Mouse (Mus musculus) C2C12 (cell line): ENCODE data around the gene Pacsin3. TPM values are rescaled to one million over a fixed set of nuclear protein-coding genes. Genes with fewer than 3 reads are reported as not detected.

ENCODE experiments used
- H3K27me3 ChIP-seq: one replicate; pipeline ENCODE4 v1.6.1; 2011; ENCODE audit not compliant: control insufficient read depth, insufficient read depth, insufficient read length
- H3K36me3 ChIP-seq: one replicate; pipeline ENCODE4 v1.6.1; 2011; ENCODE audit not compliant: control insufficient read depth, insufficient read depth
- H3K4me3 ChIP-seq: one replicate; pipeline ENCODE4 v1.5.1; 2011; ENCODE audit warnings: mild to moderate bottlenecking, control low read depth; ENCODE audit not compliant: poor library complexity, insufficient read depth, severe bottlenecking
- H3K79me2 ChIP-seq: one replicate; pipeline ENCODE4 v1.6.1; 2011; ENCODE audit not compliant: control insufficient read depth, insufficient read depth
- H3K79me3 ChIP-seq: one replicate; pipeline ENCODE4 v1.6.1; 2011; ENCODE audit warnings: low read depth, control low read depth
- H3ac ChIP-seq: one replicate; pipeline ENCODE3; 2011; ENCODE audit warnings: low read depth; ENCODE audit not compliant: control insufficient read depth, insufficient read length
- CEBPB ChIP-seq: IDR thresholded peaks from one replicate; pipeline ENCODE4 v1.6.1; 2011; ENCODE audit warnings: low read depth, mild to moderate bottlenecking, control low read depth, moderate library complexity
- CTCF ChIP-seq: IDR thresholded peaks from one replicate; pipeline ENCODE4 v1.5.1; 2011; ENCODE audit not compliant: control insufficient read depth, insufficient read depth, insufficient read length
- FOSL1 ChIP-seq: IDR thresholded peaks from one replicate; pipeline ENCODE4 v1.8.0; 2011; ENCODE audit warnings: mild to moderate bottlenecking, low read length; ENCODE audit not compliant: poor library complexity, insufficient read depth, severe bottlenecking
- MAX ChIP-seq: IDR thresholded peaks from one replicate; pipeline ENCODE4 v1.6.1; 2011; ENCODE audit warnings: mild to moderate bottlenecking, control low read depth
- MYOD1 ChIP-seq: IDR thresholded peaks from one replicate; pipeline ENCODE4 v1.6.1; 2011; ENCODE audit warnings: low read depth; ENCODE audit not compliant: control insufficient read depth, insufficient read length
- MYOG ChIP-seq: IDR thresholded peaks from one replicate; pipeline ENCODE4 v1.6.1; 2011; ENCODE audit not compliant: control insufficient read depth, insufficient read length; ENCODE audit errors: extremely low read depth
- USF1 ChIP-seq: IDR thresholded peaks from one replicate; pipeline ENCODE4 v1.6.1; 2011; ENCODE audit warnings: low read depth, mild to moderate bottlenecking, control low read depth, moderate library complexity
- polyA plus RNA-seq: library from polyadenylated mRNA; unstranded; fragments of >200 nt; fragmentation: generic; extraction: Trizol; gene quantifications from one replicate; pipeline ENCODE4 v1.2.1, GENCODE M21; 2012; ENCODE audit warnings: missing spikeins

Pacsin3 gene
- polyA plus RNA-seq, 1 experiment, result 19.0 TPM

DNA sequence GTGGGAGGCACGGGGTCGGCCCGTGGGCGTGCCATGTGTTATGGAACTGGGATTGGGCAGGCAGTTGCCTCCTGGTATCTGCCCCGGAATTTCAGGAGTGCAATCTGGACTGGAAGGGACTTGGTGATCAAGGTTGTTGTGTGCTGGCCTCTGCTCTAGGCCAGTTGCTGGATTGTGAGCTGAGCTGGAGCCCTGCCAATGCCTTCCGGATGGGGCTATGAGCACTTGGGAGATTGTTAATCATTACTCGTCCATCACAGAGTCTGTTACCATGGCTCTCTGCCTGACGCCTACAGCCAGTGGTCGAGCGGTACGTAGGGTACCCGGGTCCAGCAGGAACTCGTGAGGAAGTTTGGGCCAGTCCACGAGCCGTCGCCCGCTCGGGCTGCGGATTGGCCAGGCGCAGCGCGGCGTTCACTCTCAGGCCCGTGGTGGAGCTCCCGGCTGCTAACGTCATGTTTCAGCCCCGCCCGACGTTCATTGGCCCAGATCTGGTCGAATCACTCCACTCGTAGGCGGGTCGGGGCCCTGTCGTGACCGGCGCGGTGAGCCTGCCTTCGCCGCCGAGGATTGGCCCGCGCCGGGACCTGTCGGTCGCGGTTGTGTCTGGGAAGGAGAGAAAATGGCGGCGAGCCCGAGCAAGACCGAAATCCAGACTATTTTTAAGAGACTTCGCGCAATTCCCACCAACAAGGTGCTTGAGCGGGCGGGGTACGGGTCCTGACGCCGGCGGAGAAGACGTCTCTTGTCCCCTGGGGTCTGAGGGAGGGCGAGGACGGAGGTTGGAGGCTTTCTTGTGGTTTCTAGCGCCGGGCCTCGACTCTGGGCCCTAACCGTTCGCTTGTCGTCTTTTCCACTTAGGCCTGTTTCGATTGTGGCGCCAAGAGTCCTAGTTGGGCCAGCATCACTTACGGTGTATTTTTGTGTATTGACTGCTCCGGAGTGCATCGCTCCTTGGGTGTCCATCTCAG lies 9.2 kb downstream of the Pacsin3 start, which contains the start of gene Arfgap2:
TSS of gene Arfgap2 (plus strand) at position 264 of the 971 bp plus-strand sequence.
- Histone ChIP-seq H3K4me3 (peak within 1 kb of the TSS; percentile 99), H3K36me3 (peaks cover 44% of the 10 kb centered on the region), H3K27me3 (no peaks in the 10 kb centered on the region), H3K79me2 (peaks cover 43% of the 10 kb centered on the region), H3ac (peak within 1 kb of the TSS; percentile 95), H3K79me3 (peaks cover 17% of the 10 kb centered on the region)
- peak; percentile 60 for TF ChIP-seq MAX
- TF ChIP-seq MYOG, result no peak
- TF ChIP-seq USF1, result no peak
- no peak for TF ChIP-seq MYOD1
- no peak for TF ChIP-seq CTCF
- TF ChIP-seq FOSL1, result no peak
- TF ChIP-seq CEBPB, result no peak

DNA sequence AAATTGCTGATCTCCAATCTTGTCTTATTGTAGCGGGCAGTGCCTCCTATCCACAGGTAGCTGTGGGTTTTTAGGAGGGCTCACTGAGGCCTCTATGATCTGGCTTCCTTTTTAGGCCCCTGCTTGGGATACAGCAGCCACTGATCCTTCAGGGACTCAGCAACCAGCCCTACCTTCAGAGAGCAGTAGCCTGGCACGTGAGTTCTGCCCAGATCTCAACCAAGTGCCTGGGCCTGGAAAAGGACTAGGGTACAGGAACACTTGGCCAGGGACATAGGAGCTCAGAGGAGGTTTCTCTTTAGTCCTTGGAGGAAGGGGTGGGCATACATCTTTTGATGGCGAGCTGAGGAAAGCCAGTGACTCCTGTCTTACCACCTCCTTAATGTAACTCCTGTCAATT lies 12.3 kb downstream of the Pacsin3 start:
- H3K4me3 ChIP-seq, result no peak overlapping the region
- H3ac ChIP-seq, result no peak overlapping the region
- no peaks in the 10 kb centered on the region for H3K27me3 ChIP-seq
- peaks cover 65% of the 10 kb centered on the region for H3K36me3 ChIP-seq
- TF ChIP-seq CEBPB (no peak), CTCF (no peak), MYOG (no peak), USF1 (no peak), FOSL1 (no peak), MYOD1 (no peak), MAX (no peak)
- peaks cover 57% of the 10 kb centered on the region for H3K79me2 ChIP-seq
- H3K79me3 ChIP-seq, result peaks cover 17% of the 10 kb centered on the region

DNA sequence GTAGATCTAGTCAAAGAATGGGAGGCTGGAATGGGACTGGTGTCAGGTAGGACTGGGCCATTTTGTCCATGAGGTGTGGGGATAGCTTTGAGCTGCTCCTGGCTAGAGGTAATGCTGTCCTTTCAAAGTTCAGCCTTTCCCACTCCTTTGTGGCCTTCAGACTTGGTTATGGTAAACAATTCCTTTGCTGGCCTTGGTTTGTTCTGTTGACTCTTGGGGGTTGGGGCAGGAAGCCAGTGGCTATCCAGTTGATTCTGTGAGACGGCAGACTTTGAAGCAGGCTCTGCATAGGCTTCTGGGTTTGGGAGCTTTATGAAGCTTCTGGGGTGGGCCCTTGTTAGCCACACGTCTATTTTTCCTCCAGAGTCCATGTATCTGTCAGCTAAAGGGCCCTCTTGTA lies 13.0 kb downstream of the Pacsin3 start:
- Histone ChIP-seq H3ac (no peak overlapping the region), H3K36me3 (peaks cover 70% of the 10 kb centered on the region), H3K79me2 (peaks cover 57% of the 10 kb centered on the region), H3K4me3 (no peak overlapping the region), H3K27me3 (no peaks in the 10 kb centered on the region), H3K79me3 (peaks cover 17% of the 10 kb centered on the region)
- TF ChIP-seq FOSL1 (no peak), MYOD1 (no peak), CEBPB (no peak), MYOG (no peak), CTCF (no peak), MAX (no peak), USF1 (no peak)

DNA sequence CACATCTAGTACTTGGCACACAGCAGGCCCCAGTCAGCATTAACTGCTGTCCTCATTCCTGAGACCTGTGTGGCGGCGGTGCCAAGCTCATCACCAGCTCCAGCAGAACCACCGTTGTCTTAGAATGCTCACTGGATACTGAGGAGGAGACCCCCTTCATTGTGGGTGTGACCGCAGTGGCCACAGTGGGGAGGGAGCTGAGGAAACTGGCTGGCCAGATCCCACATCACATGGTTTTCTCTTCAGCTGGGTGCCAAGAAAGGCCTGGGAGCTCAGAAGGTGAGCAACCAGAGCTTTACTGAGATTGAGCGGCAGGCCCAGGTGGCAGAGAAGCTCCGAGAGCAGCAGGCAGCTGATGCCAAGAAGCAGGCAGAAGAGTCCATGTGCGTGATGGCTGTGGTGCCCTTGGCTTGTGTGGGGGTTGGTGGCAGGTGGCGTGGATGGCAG lies 14.0 kb downstream of the Pacsin3 start:
- Histone ChIP-seq H3K79me3 (peaks cover 17% of the 10 kb centered on the region), H3K4me3 (no peak overlapping the region), H3K27me3 (no peaks in the 10 kb centered on the region), H3K36me3 (peaks cover 80% of the 10 kb centered on the region), H3ac (no peak overlapping the region), H3K79me2 (peaks cover 57% of the 10 kb centered on the region)
- TF ChIP-seq USF1 (no peak), CEBPB (no peak), CTCF (no peak), FOSL1 (no peak), MYOG (no peak), MYOD1 (no peak), MAX (no peak)

DNA sequence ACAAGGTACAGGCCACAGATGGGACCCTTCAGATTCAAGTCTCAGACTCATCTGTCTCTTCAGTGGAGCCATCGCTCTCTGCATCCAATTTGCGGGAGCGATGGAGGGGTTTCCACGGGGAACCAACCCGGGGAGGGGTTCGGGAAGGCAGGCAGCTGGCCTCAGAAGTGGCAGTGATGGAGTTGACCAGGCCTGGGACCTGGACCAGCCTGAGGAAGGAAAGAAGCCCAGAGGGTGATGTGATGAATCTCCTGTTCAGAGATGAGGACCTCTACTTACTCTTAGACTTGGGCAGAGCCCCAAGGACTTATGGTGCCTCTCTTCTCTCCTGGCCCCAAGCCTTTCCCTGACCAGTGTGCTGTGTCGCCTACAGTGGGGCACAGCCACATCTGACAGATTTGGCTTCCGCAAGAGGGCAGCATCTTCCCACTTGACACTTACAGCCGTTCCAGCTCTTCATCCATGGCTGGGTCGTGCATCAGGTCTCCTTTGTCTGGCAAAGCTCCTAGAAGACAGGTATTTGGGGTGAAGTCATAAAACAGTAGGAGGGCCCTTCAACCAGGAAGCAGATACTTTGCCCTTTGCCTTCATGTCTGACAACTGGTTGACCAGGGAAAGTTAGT lies 23.1 kb downstream of the Pacsin3 start:
- H3ac ChIP-seq, result no peak overlapping the region
- no peaks in the 10 kb centered on the region for H3K79me3 ChIP-seq
- H3K4me3 ChIP-seq, result no peak overlapping the region
- no peaks in the 10 kb centered on the region for H3K79me2 ChIP-seq
- no peaks in the 10 kb centered on the region for H3K27me3 ChIP-seq
- H3K36me3 ChIP-seq, result peaks cover 33% of the 10 kb centered on the region
- TF ChIP-seq FOSL1 (no peak), CTCF (peak; percentile 78), USF1 (no peak)

DNA sequence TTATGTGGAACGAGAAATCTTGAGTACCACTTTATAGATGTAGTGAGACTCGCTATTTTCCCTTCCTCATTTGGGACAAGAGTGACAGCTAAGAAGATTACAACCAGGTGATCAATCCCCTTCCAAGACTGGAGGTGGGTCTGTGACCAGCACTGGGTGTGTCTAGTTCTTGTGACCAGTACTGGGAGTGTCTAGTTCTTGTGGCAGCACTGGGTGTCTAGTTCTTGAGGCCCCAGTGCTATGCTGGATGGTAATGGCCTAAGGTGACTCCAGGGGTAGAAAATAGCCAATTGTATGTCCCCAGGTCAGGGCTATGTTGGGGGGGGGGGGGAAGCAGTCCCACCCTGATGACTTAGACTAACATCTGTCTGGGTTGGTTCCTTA lies 23.6 kb downstream of the Pacsin3 start:
- no peak overlapping the region for H3K4me3 ChIP-seq
- H3K79me2 ChIP-seq, result no peaks in the 10 kb centered on the region
- H3K79me3 ChIP-seq, result no peaks in the 10 kb centered on the region
- TF ChIP-seq MYOD1 (no peak), MYOG (no peak)
- no peaks in the 10 kb centered on the region for H3K27me3 ChIP-seq
- no peak overlapping the region for H3ac ChIP-seq
- peaks cover 28% of the 10 kb centered on the region for H3K36me3 ChIP-seq
